Mouse (Mus musculus): ENCODE measurements at regions not wholly inside any gene's neighbourhood (a gene's known extent, or its start where the extent isn't known, plus 50 kb on each side); places are given as distances from the start of the nearest gene placed in this dataset.

- intact Hi-C loops (cut with DNase I) = no loop called here
Measured at GRCm38 (mm10) chr2:17852740-17853499, 121.7 kb upstream of the Nebl start.

- intact Hi-C loops (cut with DNase I) = no loop called here
Measured at GRCm38 (mm10) chr2:17850741-17851140, 119.5 kb upstream of the Nebl start.

- intact Hi-C loops (cut with DNase I) = loop anchor here (5.0 kb wide), 1 partner anchor 178 kb away; no protein-coding TSS in a partner anchor
Measured at GRCm38 (mm10) chr2:17849267-17849666, 118.0 kb upstream of the Nebl start.

- intact Hi-C loops (cut with DNase I) = loop anchor here (5.0 kb wide), 1 partner anchor 182 kb away; no protein-coding TSS in a partner anchor
Measured at GRCm38 (mm10) chr2:17845447-17846092, 114.3 kb upstream of the Nebl start.

- intact Hi-C loops (cut with DNase I) = loop anchor here (5.0 kb wide), 1 partner anchor 182 kb away; no protein-coding TSS in a partner anchor
Measured at GRCm38 (mm10) chr2:17844662-17845446, 113.6 kb upstream of the Nebl start.

GRCm38 (mm10) chr2:17841963-17842362 is 110.7 kb upstream of the Nebl start:
- intact Hi-C loops (cut with DNase I) = loop anchor here (2.0 kb wide), 2 partner anchors 197 to 419 kb away; no protein-coding TSS in a partner anchor

GRCm38 (mm10) chr2:17841546-17841945 is 110.3 kb upstream of the Nebl start:
- intact Hi-C loops (cut with DNase I) = loop anchor here (2.0 kb wide), 2 partner anchors 197 to 419 kb away; no protein-coding TSS in a partner anchor

- intact Hi-C loops (cut with DNase I) = loop anchor here (2.0 kb wide), 2 partner anchors 196 to 418 kb away; no protein-coding TSS in a partner anchor
Measured at GRCm38 (mm10) chr2:17840941-17841498, 109.8 kb upstream of the Nebl start.

- intact Hi-C loops (cut with DNase I) = loop anchor here (2.0 kb wide), 2 partner anchors 195 to 417 kb away; no protein-coding TSS in a partner anchor
Measured at GRCm38 (mm10) chr2:17839649-17840048, 108.4 kb upstream of the Nebl start.

- intact Hi-C loops (cut with DNase I) = no loop called here
Measured at GRCm38 (mm10) chr2:17838859-17839581, 107.8 kb upstream of the Nebl start.

- intact Hi-C loops (cut with DNase I) = no loop called here
Measured at GRCm38 (mm10) chr2:17838381-17838680, 107.1 kb upstream of the Nebl start.

- intact Hi-C loops (cut with DNase I) = no loop called here
Measured at GRCm38 (mm10) chr2:17837541-17838380, 106.5 kb upstream of the Nebl start.

GRCm38 (mm10) chr2:17832726-17833125 is 101.5 kb upstream of the Nebl start:
- intact Hi-C loops (cut with DNase I) = no loop called here

GRCm38 (mm10) chr2:17830216-17830615 is 99.0 kb upstream of the Nebl start:
- intact Hi-C loops (cut with DNase I) = no loop called here

GRCm38 (mm10) chr2:17825271-17825670 is 94.0 kb upstream of the Nebl start:
- intact Hi-C loops (cut with DNase I) = no loop called here

GRCm38 (mm10) chr2:17824176-17824575 is 92.9 kb upstream of the Nebl start:
- intact Hi-C loops (cut with DNase I) = no loop called here

GRCm38 (mm10) chr2:17822621-17823006 is 91.3 kb upstream of the Nebl start:
- intact Hi-C loops (cut with DNase I) = no loop called here

GRCm38 (mm10) chr2:17821878-17822620 is 90.8 kb upstream of the Nebl start:
- intact Hi-C loops (cut with DNase I) = no loop called here
